Mouse (Mus musculus) CH12F3 (cell line): Measurements from ENCODE around the gene Erich6b.

ENCODE experiments used
- in situ Hi-C: fragments of 300-500 bp; cut with MboI; formaldehyde crosslinking; loops from 2 replicates; pipeline ENCODE4 v1.14.3; 2020; ENCODE audit warnings: low sequenced_read_pairs

Gene Erich6b

DNA sequence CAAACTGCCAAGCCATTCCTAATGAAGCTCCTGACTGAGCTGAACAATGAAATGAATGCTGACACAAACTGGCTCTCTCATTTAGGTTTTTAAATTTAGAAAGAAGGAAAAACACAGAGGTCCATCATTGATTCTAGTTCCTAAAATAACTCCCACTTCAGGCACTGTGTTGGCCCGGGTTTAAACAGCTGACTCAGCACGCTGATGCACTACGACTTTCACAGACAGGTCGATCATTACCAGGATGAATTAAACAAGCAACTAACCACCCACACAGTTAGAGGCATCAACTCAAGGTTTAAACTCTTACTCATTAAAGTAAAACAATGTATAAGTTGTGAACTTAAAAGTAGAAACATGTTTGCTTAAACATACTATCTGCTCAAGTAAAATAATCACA lies 64.6 kb downstream of the Erich6b start:
- in situ Hi-C loops: no loop called here

DNA sequence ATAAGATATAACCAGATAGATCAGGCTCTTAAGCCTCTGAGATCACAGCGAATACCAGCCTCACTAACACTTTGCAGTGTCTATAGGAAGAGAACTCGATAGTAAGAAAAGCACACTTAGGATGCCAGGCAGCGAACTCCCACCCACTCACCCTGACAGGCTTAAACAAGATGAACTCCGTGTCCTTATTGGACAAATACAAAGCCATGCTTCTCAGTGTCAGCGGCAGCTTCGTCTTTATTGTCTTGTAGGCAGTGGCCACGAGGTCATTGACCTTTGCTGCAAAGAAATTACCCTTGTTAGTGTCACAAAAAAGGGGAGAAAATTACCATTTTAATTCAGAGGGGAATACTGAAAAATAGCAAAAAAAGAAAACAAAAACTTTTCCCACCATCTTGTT lies 65.7 kb downstream of the Erich6b start:
- in situ Hi-C loops: no loop called here

DNA sequence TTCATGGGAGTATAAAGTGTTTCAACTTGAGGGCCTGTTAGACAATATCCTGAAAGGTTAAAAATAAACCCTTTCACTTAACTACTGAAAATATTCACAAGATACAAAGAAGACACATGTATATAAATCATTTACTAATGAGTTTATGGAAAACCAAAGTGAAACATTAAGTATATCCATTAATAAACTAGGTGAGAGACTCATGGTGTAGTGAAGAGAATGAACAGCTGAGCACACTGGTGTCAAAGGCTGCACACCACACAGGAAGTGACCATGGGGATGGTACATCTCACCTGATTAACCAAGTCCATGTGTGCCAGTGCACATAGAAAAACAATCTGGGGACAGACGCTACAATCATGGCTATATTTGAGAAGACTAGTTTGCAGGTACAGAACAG lies 66.9 kb downstream of the Erich6b start:
- in situ Hi-C loops: no loop called here

DNA sequence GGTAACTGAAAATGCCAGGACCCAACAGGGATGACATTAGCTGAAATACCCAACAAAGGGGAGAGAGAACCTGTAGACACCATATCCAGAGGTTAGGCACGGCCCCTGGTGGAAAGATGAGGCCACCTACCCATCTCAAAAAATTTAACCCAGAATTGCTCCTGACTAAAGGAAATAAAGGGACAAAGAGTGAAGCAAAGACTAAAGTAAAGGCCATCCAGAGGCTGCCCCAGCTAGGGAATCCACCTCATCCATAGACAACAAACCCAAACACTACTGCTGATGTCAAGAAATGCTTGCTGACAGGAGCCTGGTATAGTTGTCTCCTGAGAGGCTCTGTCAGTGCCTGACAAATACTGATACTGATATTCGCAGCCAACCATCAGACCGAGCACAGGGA lies 69.7 kb downstream of the Erich6b start:
- in situ Hi-C loops: loop anchor here (10.0 kb wide), 1 partner anchor 497 kb away; no protein-coding TSS in a partner anchor

DNA sequence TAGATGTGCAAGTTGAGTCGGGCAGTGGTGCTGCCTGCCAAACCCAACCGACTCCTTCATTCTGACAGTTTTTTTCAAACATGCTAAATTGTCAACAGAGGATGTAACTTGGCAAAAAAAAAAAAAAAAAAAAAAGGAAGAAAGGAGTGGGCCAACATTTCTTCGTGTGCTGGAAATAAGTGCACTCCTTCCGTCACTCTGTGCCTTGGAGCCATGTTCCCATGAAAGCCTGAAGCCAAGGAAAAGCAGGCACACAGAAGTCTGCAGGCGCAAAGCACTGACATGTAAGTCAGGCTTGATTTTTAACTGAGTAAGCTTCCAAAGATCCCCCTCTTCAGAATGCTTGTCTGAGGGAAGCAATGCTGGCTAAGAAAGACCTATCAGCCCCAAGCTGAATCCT lies 70.6 kb downstream of the Erich6b start:
- in situ Hi-C loops: loop anchor here (10.0 kb wide), 1 partner anchor 498 kb away; no protein-coding TSS in a partner anchor

DNA sequence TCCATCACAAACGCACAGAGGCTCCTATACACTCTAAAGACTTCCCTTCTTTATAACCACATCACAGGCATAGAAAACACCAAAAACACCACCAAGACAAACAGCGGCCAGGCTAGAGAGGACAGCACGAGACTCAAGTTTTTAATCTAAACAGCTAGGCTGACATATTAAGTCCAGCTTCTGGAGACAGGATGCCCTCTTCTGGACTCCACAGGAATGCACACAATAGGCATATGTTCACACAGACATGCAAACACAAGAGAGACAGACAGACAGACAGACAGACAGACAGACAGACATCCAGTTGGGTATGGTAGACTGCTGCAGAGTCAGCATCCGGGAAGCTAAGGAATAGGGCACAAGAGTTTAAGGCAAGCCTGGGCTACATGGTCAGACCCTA lies 71.6 kb downstream of the Erich6b start:
- in situ Hi-C loops: loop anchor here (10.0 kb wide), 1 partner anchor 499 kb away; no protein-coding TSS in a partner anchor

DNA sequence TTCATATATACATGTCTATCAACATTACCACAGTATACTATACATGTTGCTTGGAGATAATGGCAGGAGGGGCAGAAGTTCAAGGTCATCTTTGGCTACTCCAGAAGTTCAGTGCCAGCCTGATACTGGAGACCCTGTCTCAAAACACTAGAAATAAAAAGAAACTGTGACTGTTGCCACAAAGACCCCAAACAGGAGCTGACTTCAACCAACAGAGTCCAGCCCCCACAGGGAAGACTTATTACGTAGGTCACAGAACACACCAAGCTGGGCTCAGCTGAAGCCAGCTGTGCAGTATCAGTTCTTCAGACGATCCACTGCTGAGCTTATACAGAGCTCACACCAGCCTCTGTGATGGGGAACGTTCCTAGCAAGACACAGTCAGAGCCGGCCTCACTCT lies 74.4 kb downstream of the Erich6b start:
- in situ Hi-C loops: loop anchor here (10.0 kb wide), 1 partner anchor 502 kb away; no protein-coding TSS in a partner anchor
